Mouse (Mus musculus): ENCODE results near the gene Repin1.
A peak's percentile ranks its signal among the peaks of the same experiment; 100 is the strongest.
"Not testable (repeated sequence)": the region's sequence is repeated elsewhere in the genome, so short reads cannot be mapped to it uniquely, and the experiment has no call there.

Gene Repin1

DNA sequence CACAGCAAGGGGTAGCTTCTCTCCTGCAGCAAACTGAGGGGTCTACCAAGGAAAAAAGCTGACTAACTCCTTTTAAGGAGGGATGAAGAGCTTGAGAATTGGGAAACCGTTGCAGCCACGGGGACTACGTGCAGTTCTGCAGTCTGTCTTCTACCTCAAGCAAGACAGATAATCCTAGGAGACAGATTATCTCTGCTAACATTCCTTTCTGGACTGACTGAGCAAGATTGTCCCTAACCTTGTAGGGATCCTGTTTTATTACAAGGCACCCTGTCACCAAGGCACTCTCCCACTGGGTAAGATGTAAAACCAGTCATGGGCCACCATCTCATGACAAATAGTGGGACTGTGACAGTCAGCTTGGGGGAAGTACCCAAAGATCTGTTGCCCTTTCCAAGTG, 12.4 kb upstream of the Repin1 start:
- no peak for DNase-seq

DNA sequence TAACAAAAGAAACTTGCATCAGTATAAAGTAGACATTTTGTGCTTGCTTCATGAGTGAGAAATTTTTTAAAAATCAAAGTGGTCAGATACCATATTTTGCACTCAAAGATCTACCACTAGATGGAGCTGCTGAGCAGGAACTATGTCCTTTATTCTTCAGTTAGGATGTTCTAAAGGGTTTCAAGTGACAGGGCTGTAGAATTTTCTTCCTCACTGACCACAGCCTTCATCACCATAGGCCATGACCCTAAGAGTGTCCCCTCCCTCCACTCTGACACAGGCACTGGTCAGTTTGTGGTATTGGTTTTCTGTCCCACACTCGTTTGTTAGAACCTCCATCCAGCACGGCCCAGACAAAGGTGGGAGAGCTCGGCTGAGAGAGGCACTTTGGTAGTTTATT, 11.6 kb upstream of the Repin1 start:
- no peak for DNase-seq

- no peak for DNase-seq
Measured at GRCm38 (mm10) chr6:48589194-48589750, 4.4 kb upstream of the Repin1 start, which contains the start of gene Gm45021. TSS of gene Gm45021 (plus strand) at chr6:48589610.

DNA sequence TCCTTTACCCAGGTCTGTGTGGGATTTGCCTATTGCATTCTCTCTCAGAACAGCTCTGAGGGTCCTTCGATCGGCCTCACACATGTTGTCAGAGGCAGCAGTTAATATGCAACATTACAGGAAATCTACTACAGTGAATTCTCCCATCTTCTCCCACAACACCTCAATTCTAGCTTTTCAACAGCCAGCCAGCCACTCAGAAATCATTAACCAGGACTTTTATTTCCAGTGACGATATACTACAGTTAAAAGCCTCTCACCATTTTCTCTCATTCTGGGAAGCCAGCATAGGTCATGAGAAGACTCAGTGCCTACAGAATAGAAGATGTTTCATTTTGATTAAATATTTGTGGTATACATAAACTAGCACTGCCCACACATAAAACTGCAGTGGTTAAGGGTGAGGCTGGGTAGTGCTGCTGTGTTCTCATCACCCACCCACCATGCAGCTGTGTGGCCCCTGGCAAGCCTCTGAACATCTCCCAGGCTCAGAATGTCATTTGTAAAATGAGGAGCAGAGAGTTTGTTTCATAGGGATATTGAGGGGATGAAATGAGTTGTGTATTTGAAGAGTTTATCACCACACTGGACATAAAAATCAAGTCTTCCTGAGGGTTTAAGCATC, 2.4 kb upstream of the Repin1 start:
- DNase-seq: no peak

DNA sequence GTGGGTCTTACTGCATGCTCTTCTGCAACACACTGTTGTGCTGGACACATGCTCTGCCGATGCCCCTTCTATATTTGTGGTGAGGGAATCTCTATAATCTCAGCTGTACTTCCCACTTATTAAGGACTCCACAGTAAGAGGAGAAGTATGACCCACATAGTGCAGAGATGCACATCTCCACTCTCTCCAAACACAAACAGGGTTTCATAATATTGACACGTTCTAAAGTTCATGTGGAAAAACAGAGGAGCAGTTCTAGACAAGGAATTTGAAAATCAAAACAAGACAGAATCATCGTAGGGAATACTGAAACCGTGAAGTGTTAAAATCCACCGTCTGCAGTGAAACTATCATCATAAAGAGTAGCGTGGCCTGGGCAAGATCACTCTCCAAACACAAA, 1.8 kb upstream of the Repin1 start:
- no peak for DNase-seq

GRCm38 (mm10) chr6:48594043-48594738, 508 bp downstream of the Repin1 start:
- DNase-seq: no peak

DNA sequence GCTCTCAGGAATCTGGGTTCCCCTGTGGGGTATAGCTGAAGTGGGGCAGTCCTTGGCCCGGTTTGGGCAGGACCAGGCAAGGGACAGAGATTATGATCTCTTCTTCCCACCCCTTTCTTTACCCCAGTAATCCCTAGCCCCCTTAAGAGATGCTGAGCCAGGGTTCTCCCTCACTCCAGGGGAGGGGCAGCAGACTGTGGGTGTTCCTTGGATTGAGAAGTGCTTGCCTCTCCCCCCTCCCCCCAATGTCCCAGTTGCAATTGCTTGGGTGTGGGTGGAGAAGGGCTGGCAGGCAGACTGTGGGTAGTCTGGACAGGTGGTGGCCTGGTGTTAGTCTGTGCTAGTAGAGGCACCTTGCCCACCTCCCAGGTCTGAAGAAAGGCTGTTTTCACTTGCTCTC, 1.6 kb downstream of the Repin1 start:
- DNase-seq: peak; percentile 70

- DNase-seq: peak; percentile 50
Measured at GRCm38 (mm10) chr6:48596545-48597232, 3.0 kb downstream of the Repin1 start.

GRCm38 (mm10) chr6:48597233-48597625, 3.5 kb downstream of the Repin1 start:
- DNase-seq: no peak

GRCm38 (mm10) chr6:48600594-48600993, 6.9 kb downstream of the Repin1 start:
- DNase-seq: no peak

GRCm38 (mm10) chr6:48601271-48602079, 7.8 kb downstream of the Repin1 start, which contains the start of gene Zfp775:
TSS of gene Zfp775 (plus strand) at chr6:48602063.
- DNase-seq: peak; percentile 98

DNA sequence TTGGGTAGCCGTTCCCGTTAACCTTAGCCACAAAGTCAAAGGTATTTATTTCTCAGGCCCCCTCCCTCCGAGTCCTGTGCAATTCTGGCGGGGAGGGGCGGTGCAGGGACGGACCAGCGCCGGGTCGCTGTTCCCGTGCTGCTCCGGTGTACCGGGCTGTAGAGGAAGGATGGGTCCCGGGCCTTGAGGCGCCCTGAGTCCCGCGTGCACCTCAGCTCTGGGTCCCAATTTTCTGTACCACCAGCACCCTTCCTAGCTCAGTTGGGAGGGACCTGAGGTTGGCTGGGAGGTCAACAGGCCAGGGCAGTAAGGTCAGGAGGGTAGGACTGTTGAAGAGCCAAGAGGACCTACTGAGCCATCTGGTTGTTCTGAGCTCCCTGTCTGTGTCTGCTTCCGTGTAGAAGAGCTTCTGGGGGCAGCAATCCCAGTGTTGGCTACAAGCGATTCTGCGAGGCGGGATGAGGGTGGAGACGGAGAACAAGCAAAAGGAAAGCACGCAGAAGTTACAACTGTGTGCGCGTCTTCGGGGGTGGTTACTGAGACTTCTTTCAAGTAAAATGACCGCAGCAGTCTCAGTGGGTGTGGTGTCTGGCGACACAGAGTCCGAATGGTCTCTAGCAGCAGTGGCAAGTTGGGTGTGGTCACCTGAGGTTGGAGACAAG, 8.5 kb downstream of the Repin1 start:
- DNase-seq: peak; percentile 72

DNA sequence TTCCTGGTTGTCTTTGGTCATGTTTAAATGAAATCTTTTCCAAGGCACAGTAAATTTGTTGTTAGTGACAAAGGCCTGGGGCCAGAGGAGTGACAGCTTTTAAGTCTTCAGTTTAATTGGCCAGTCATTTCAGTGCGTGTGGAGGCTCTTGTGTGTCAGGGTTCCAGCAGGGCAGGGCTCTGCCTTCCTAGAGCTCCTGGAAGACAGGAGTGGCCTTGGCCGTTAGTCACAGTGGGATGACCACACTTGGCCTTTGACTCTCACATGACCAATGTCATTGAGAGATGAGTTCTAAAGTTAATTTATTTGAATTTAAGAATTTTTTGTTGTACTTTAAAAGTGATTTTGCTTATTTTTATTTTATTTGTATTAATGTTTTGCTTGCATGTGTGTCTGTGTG, 14.4 kb downstream of the Repin1 start:
- no peak for DNase-seq

GRCm38 (mm10) chr6:48609512-48609911, 15.8 kb downstream of the Repin1 start:
- peak; percentile 60 for DNase-seq

- no peak for DNase-seq
Measured at GRCm38 (mm10) chr6:48610657-48611056, 17.0 kb downstream of the Repin1 start.

GRCm38 (mm10) chr6:48613464-48613863, 19.8 kb downstream of the Repin1 start:
- DNase-seq: no peak

DNA sequence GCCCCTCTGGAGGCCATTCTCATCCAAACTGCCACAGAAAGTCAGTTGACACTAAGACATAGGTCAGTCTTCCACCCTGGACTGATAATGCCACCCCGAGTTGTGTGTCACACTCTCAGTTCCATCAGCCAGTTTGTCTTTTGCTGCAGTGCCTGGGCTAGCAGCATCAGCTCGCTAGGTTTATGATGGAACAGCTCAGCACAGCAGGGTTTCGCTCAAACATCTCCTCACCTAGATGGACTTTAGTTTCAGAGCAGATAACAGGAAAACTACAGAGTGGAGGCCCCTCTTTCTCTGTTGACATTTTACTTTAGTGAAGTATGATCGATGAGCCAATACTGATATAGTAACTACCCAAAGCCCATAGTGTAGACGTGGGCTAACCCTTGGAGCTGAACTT, 21.1 kb downstream of the Repin1 start:
- no peak for DNase-seq

DNA sequence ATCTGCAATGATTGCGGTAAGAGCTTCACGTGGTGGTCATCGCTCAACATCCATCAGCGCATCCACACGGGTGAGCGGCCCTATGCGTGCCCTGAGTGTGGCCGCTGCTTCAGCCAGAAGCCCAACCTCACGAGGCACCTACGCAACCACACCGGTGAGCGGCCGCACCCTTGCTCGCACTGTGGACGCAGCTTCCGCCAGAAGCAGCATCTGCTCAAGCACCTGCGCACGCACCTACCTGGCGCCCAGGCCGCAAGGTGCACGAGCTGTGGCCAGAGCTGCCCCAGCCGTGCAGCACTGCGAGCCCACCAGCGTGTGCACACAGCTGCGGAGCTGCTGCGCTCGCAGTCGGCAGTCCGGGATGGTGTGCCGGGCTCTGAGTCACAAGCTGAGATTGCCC, 26.3 kb downstream of the Repin1 start:
- no peak for DNase-seq

DNA sequence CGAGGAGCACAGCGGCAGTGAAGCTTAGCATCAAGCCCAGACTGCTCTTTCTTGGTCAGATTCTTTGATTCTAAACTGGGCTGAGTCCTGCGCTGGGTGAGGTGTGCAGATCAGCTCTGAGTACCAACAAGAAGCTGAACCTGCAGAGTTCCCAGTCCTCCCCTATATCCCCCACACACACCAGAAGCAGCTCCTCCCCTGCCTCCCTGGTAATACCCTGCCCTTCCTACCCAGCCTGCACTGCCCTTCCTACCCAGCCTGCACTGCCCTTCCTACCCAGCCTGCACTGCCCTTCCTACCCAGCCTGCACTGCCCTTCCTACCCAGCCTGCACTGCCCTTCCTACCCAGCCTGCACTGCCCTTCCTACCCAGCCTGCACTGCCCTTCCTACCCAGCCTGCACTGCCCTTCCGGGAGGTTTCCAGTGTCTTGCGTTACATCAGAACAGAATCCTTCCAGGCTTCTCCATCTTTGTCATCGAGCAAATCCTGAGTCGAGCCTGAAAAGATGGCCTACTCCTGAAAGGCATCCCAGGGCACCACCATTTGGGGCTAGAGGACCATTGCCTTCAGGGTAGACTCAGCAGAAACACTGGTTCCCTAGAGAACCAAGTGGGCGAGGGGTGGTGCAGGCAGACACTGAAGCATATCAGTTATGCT, 28.6 kb downstream of the Repin1 start:
- not testable (repeated sequence) for DNase-seq

DNA sequence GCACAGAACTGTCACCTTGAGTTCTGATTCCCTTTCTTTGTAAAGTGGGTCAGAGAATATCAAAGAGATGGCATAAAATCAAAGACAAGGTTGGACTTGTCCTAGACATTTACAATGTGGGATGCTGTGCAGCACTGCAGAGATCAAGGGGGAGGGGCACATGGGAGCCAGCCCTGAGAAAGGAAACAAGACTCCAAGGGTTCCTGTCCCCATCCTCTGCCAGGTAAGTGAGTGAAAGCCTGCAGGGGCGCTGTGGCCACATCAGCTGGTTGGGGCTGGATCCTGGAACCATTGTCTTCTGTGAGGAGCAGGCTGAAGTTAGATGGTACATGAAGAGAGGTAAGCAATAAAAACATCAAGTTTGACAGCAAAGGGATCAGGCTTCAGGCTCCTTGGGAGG, 29.8 kb downstream of the Repin1 start:
- DNase-seq: no peak

DNA sequence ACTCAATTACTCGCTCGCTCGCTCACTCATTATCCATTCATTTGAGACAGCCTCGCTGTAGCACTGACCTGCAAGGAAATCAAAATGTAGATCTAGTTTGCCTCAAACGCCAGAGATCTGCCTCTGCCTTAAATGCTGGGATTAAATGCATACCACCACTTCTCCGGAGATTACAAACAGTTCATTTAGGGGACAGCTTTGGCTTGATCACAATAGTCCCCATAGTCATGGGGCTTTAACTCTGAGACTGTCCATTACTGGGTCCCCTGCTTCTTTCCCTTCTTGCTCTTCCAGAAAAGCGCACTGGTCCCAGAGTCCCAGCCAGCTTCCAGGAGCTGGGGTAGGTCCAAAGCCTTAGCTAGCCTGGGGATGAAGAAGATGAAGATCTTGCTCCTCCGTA, 32.8 kb downstream of the Repin1 start, which contains the start of gene AI854703:
Gene AI854703, plus strand, starts transcription at position 301 of the 400 bp plus-strand sequence.
- DNase-seq: no peak

DNA sequence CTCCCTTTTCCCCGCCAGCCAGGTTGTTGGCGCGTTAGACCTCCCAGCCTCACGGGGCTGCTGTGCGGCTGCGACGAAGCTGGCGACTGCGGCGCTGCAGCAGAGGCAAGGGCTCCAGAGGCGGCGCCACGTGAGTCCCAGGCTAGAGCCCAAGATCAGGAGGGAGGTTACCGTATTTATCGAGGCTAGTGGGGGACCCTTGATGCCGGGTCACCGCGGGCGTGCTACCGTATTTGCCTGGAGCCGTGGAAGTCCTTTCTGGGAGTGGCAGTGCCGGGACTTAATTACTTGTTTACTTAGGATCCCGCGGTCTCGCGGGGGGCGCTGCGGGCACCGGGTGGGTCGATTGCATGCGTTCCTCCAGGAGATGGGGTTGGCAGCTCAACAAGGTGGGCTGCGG, 33.3 kb downstream of the Repin1 start:
- DNase-seq: peak; percentile 69

Data from cerebellum, adult 11-12 months (tissue).